Mouse (Mus musculus): ENCODE measurements at regions not wholly inside any gene's neighbourhood (a gene's known extent, or its start where the extent isn't known, plus 50 kb on each side); places are given as distances from the start of the nearest gene placed in this dataset.

GRCm38 (mm10) chr3:61467158-61467557, 101.4 kb upstream of the B430305J03Rik start:
- DNase-seq = peak; percentile 2 to 3

- DNase-seq = peak; percentile 13 to 22
Observed at GRCm38 (mm10) chr3:61466641-61467040, 100.9 kb upstream of the B430305J03Rik start.

GRCm38 (mm10) chr3:61460076-61460475, 94.3 kb upstream of the B430305J03Rik start:
- no peak for DNase-seq

- no peak for DNase-seq
Observed at GRCm38 (mm10) chr3:61456598-61456997, 90.8 kb upstream of the B430305J03Rik start.

GRCm38 (mm10) chr3:61442000-61442739, 76.4 kb upstream of the B430305J03Rik start:
- no peak for DNase-seq

- no peak for DNase-seq
Observed at GRCm38 (mm10) chr3:61441445-61441844, 75.7 kb upstream of the B430305J03Rik start.

GRCm38 (mm10) chr3:61428713-61429112, 63.0 kb upstream of the B430305J03Rik start:
- no peak for DNase-seq

GRCm38 (mm10) chr3:61423945-61424344, 58.2 kb upstream of the B430305J03Rik start:
- peak in 1 of 2 experiments; percentile 17 for DNase-seq

GRCm38 (mm10) chr3:61419706-61420105, 54.0 kb upstream of the B430305J03Rik start:
- no peak for DNase-seq

- no peak for DNase-seq
Observed at GRCm38 (mm10) chr3:61418096-61418495, 52.3 kb upstream of the B430305J03Rik start.
